Mouse (Mus musculus) cerebellum, adult 2 months (tissue): ENCODE data around the gene H2afj.

Experiments used
- CTCF ChIP-seq: fragments of 200-500 bp; IDR thresholded peaks from 2 replicates; pipeline ENCODE4 v1.5.1; 2011; ENCODE audit warnings: low read depth, mild to moderate bottlenecking, control low read depth, low read length, moderate library complexity, borderline replicate concordance; ENCODE audit not compliant: insufficient read depth
- POLR2A ChIP-seq: fragments of 200-500 bp; IDR thresholded peaks from 2 replicates; pipeline ENCODE4 v1.6.1; 2011; ENCODE audit warnings: low read length, control low read depth, borderline replicate concordance; ENCODE audit not compliant: insufficient read depth

- TF ChIP-seq CTCF (no peak), POLR2A (no peak)
These were observed 12.3 kb downstream of the H2afj start for GRCm38 (mm10) chr6:136820381-136820780.
